Mouse (Mus musculus) liver, embryonic 16.5 days (tissue): ENCODE data around the gene Plekhb1. TPM values are rescaled to one million over a fixed set of nuclear protein-coding genes. Genes with fewer than 3 reads are reported as not detected.
A peak's percentile ranks its signal among the peaks of the same experiment; 100 is the strongest.

ENCODE experiments used
- ATAC-seq: fragments of 200-750 bp; cut with Nextera tagmentation; 2 replicates; pipeline ENCODE4 v1.8.0; 2017; ENCODE audit warnings: low read depth, mild to moderate bottlenecking, moderate number of reproducible peaks, moderate library complexity
- H3K27ac ChIP-seq: fragments of 300-500 bp; sonication (generic); 2 replicates; pipeline ENCODE4 v1.5.1; 2014; ENCODE audit warnings: mild to moderate bottlenecking, low read length
- H3K27me3 ChIP-seq: fragments of 300-500 bp; sonication (generic); 2 replicates; pipeline ENCODE4 v1.6.1; 2014; ENCODE audit warnings: low read depth, low read length, mixed read lengths; ENCODE audit not compliant: control insufficient read depth, insufficient read depth
- H3K36me3 ChIP-seq: fragments of 300-500 bp; sonication (generic); 2 replicates; pipeline ENCODE4 v1.6.1; 2014; ENCODE audit warnings: mild to moderate bottlenecking; ENCODE audit not compliant: control insufficient read depth, insufficient read depth
- H3K4me1 ChIP-seq: fragments of 300-500 bp; sonication (generic); 2 replicates; pipeline ENCODE4 v1.6.1; 2014; ENCODE audit warnings: low read depth, low read length, mixed read lengths; ENCODE audit not compliant: control insufficient read depth
- H3K4me2 ChIP-seq: fragments of 300-500 bp; sonication (generic); 2 replicates; pipeline ENCODE4 v1.6.1; 2014; ENCODE audit warnings: low read depth, low read length, mixed read lengths
- H3K4me3 ChIP-seq: fragments of 300-500 bp; sonication (generic); 2 replicates; pipeline ENCODE4 v1.5.1; 2014; ENCODE audit warnings: low read depth, mild to moderate bottlenecking, low read length
- H3K9ac ChIP-seq: fragments of 300-500 bp; sonication (generic); 2 replicates; pipeline ENCODE4 v1.6.1; 2014; ENCODE audit warnings: low read depth, low read length
- H3K9me3 ChIP-seq: fragments of 300-500 bp; sonication (generic); replicated peaks from 2 replicates; pipeline ENCODE4 v1.6.1; 2016; ENCODE audit warnings: low read length; ENCODE audit not compliant: control insufficient read depth
- WGBS: fragments of 180-500 bp; shearing (Covaris S2); extraction: QIAGEN DNeasy Blood & Tissue Kit; methylation state at CpG from one replicate; pipeline ENCODE4 v1.1.7; 2014; ENCODE audit not compliant: insufficient replicate concordance; 5-methylcytosine and 5-hydroxymethylcytosine counted together
- polyA plus RNA-seq: library from polyadenylated mRNA; unstranded; fragments of >200 nt; fragmentation: Nextera tagmentation; extraction: Ambion mirVana; gene quantifications from 2 replicates; pipeline ENCODE4 v1.2.1, GENCODE M21; 2015

Plekhb1 gene
- polyA plus RNA-seq, 1 experiment from 2014 or later = 0.33 TPM

- peaks cover 16% of the 10 kb centered on the region for H3K4me1 ChIP-seq
- WGBS = 25% methylated on average over 5 of the region's 5 CpGs
- peak; percentile 72 for ATAC-seq
- H3K9me3 ChIP-seq = no peaks in the 10 kb centered on the region
- no peaks in the 10 kb centered on the region for H3K27me3 ChIP-seq
- H3K27ac ChIP-seq = peak overlapping the region; percentile 90
- H3K36me3 ChIP-seq = no peaks in the 10 kb centered on the region
- H3K9ac ChIP-seq = peak overlapping the region; percentile 26
- peak overlapping the region; percentile 56 for H3K4me2 ChIP-seq
- peak overlapping the region; percentile 26; the same call in 1 of the 2 replicates for H3K4me3 ChIP-seq
Measured at GRCm38 (mm10) chr7:100684081-100684480, 21.9 kb upstream of the Plekhb1 start.

- Histone ChIP-seq H3K4me2 (no peak overlapping the region), H3K9me3 (no peaks in the 10 kb centered on the region), H3K4me1 (peaks cover 16% of the 10 kb centered on the region), H3K27ac (no peak overlapping the region; the same call in 1 of the 2 replicates), H3K4me3 (no peak overlapping the region), H3K9ac (no peak overlapping the region), H3K36me3 (no peaks in the 10 kb centered on the region), H3K27me3 (no peaks in the 10 kb centered on the region)
- 91% methylated on average over 1 of the region's 1 CpGs for WGBS
- no peak for ATAC-seq
Measured at GRCm38 (mm10) chr7:100683241-100683640, 21.0 kb upstream of the Plekhb1 start.

DNA sequence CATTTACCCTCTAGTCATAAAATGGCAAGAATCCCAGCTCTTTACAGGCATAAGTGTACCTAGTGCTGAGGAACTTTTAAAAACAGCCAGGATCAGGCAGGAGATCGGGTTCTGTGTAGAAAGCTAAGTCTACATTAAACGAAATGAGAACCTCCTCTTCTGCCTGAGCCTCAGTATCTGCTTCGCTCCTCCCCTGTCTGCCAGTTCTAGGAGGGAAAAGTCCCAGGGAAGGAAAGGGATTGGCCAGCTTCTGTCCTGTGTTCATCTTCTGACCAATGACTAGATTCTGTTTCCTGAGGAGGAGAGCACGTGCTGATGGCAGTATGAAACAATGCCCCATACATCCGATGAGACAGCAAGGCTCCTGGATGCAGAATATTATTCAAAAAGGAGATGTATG lies 18.9 kb upstream of the Plekhb1 start:
- H3K4me2 ChIP-seq = no peak overlapping the region
- no peaks in the 10 kb centered on the region for H3K27me3 ChIP-seq
- no peaks in the 10 kb centered on the region for H3K36me3 ChIP-seq
- 45% methylated on average over 5 of the region's 5 CpGs for WGBS
- H3K4me1 ChIP-seq = peaks cover 16% of the 10 kb centered on the region
- ATAC-seq = no peak
- no peak overlapping the region for H3K9ac ChIP-seq
- H3K9me3 ChIP-seq = no peaks in the 10 kb centered on the region
- no peak overlapping the region for H3K27ac ChIP-seq
- no peak overlapping the region for H3K4me3 ChIP-seq

DNA sequence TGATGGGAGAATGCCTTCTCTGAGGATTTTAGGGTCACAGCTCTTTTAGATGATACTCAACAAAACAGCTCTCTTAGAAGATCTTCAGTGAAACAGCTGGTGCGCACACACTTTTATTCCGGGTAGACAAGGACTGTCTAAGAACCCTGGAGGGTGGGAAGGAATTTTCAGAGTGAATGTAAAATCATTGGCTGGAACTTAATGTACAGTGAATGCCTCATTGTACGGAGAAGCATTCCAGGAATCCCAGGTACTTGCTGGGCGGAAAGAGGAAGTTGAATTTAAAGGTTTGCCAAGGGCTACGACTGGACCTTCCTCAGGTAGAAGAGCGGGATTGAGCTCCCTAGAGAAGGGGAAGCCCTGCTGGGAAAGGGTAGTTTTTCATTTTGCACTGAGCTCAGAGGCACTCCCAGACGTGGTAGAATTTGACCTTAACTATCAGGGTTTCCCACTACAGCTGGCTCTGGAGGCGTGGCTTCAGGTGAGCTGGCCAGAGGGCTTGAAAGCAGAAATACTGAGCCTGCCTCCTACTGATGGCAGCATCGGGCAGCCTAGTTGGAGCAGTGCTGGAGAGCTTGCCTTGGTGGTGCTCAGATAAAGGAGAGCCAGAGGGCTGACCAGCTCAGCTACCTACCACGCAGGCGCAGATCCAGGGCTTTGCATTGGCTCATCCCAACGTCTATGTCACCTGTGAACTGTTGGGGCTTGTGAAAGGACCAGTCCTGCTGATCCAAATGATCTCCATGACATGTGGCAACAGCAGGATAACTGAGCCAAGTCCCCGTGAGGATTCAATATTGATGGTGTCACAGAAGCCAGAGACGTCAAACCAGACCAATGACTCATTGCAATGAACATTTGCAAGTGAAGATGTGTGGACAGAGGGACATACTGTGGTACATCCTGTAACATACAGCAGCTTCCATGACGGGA lies 17.0 kb upstream of the Plekhb1 start:
- H3K4me1 ChIP-seq = peaks cover 5% of the 10 kb centered on the region
- no peak overlapping the region for H3K4me3 ChIP-seq
- no peaks in the 10 kb centered on the region for H3K36me3 ChIP-seq
- no peak overlapping the region for H3K9ac ChIP-seq
- no peak overlapping the region for H3K27ac ChIP-seq
- H3K9me3 ChIP-seq = no peaks in the 10 kb centered on the region
- H3K4me2 ChIP-seq = no peak overlapping the region
- ATAC-seq = no peak
- no peaks in the 10 kb centered on the region; the same call in 1 of the 2 replicates for H3K27me3 ChIP-seq
- WGBS = 58% methylated on average over 15 of the region's 15 CpGs

GRCm38 (mm10) chr7:100678052-100678451 lies 15.8 kb upstream of the Plekhb1 start:
- no peaks in the 10 kb centered on the region for H3K9me3 ChIP-seq
- H3K36me3 ChIP-seq = no peaks in the 10 kb centered on the region
- H3K27me3 ChIP-seq = peaks cover 3% of the 10 kb centered on the region
- no peak overlapping the region for H3K4me2 ChIP-seq
- no peaks in the 10 kb centered on the region for H3K4me1 ChIP-seq
- WGBS = 69% methylated on average over 5 of the region's 5 CpGs
- no peak overlapping the region for H3K4me3 ChIP-seq
- no peak for ATAC-seq
- H3K27ac ChIP-seq = no peak overlapping the region
- no peak overlapping the region for H3K9ac ChIP-seq

DNA sequence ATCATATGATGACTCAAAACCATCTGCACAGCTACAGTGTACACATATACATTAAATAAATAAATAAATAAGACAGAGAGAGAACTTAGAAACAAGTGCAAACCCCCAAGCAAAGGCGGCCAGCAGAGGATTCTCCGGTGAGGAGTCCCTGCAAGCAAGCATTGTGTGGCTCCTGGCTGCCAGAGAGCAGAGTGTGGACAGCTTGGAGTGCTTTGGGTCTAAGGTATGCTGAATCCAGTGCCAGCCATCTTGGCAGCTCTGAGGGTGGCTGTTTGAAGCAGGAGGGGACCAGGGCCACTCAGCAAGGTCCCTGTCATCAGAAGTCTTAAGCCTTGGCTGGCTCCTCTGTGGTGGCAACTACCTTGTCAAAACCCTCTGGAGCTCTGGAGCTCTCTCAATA lies 12.7 kb upstream of the Plekhb1 start:
- no peak for ATAC-seq
- Histone ChIP-seq H3K9me3 (no peaks in the 10 kb centered on the region), H3K27me3 (peaks cover 6% of the 10 kb centered on the region), H3K36me3 (no peaks in the 10 kb centered on the region), H3K4me1 (no peaks in the 10 kb centered on the region), H3K4me2 (no peak overlapping the region), H3K9ac (no peak overlapping the region), H3K27ac (no peak overlapping the region), H3K4me3 (no peak overlapping the region)
- 77% methylated on average over 2 of the region's 2 CpGs for WGBS

DNA sequence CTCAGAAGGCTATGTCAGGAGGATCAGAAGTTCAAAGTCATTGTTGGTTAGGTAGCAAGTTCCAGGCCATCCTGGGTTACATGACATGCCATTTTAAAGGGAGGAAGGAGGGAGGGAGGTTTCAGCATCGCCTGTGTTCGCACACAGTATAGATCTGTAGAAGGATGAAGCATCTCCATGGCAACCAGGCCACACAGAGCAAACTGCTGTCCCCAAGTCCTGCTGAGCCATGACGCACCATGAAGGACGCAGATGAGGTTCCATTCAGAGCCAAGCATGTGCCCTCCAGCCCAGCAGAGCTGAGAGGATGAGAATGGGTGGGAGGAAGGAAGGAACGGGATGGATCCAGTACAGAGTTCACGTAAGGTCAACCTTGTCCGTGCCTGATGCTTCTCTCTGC lies 11.2 kb upstream of the Plekhb1 start:
- H3K4me1 ChIP-seq = no peaks in the 10 kb centered on the region
- H3K9ac ChIP-seq = no peak overlapping the region
- no peaks in the 10 kb centered on the region for H3K36me3 ChIP-seq
- H3K27ac ChIP-seq = no peak overlapping the region
- H3K4me3 ChIP-seq = no peak overlapping the region
- peaks cover 6% of the 10 kb centered on the region for H3K27me3 ChIP-seq
- WGBS = 60% methylated on average over 7 of the region's 7 CpGs
- H3K9me3 ChIP-seq = no peaks in the 10 kb centered on the region
- no peak for ATAC-seq
- no peak overlapping the region for H3K4me2 ChIP-seq

GRCm38 (mm10) chr7:100670646-100671045 lies 8.4 kb upstream of the Plekhb1 start:
- no peaks in the 10 kb centered on the region for H3K4me1 ChIP-seq
- no peak overlapping the region for H3K9ac ChIP-seq
- no peak overlapping the region for H3K4me3 ChIP-seq
- no peaks in the 10 kb centered on the region for H3K36me3 ChIP-seq
- peaks cover 9% of the 10 kb centered on the region for H3K27me3 ChIP-seq
- H3K27ac ChIP-seq = no peak overlapping the region
- no peaks in the 10 kb centered on the region for H3K9me3 ChIP-seq
- WGBS = 71% methylated on average over 5 of the region's 5 CpGs
- H3K4me2 ChIP-seq = no peak overlapping the region
- no peak for ATAC-seq

DNA sequence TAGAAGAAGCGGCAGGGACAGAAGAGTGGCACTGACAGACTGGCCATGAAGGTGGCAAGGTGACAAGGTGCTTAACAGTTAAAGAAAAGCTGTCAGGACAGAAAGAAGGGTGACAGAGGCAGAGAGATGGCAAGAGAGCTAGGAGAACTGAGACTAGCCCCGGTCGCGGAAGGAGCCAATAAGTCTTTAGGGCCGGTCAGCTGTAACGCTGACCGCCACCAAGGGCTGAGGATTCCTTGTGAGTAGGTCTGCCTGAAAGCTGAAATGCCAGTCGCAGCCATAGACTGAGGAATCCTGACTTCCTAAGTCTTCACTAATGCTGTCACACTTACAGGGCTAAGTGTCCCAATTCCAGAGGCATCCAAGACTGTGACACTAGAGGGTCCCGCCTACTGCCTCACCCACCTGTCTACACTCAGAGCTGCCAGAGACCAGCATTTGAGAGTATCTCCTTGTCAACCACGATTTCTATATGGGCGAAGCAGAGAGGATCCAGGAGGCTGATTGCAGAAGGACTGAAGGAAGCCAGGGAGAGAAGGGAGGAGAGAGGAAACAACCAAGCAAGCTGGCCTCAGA lies 1.6 kb upstream of the Plekhb1 start:
- Histone ChIP-seq H3K9ac (no peak overlapping the region), H3K36me3 (no peaks in the 10 kb centered on the region), H3K4me1 (peaks cover 5% of the 10 kb centered on the region), H3K27ac (no peak overlapping the region), H3K27me3 (peaks cover 13% of the 10 kb centered on the region), H3K4me3 (no peak overlapping the region), H3K4me2 (no peak overlapping the region), H3K9me3 (no peaks in the 10 kb centered on the region)
- ATAC-seq = no peak
- 60% methylated on average over 11 of the region's 11 CpGs for WGBS
